Mouse (Mus musculus) bone marrow, adult 2 months (tissue): ENCODE measurements around the gene Cit.

ENCODE experiments used
- CTCF ChIP-seq: fragments of 200-500 bp; IDR thresholded peaks from 2 replicates; pipeline ENCODE4 v1.5.1; 2011; ENCODE audit warnings: low read length, control low read depth; ENCODE audit not compliant: control insufficient read depth, insufficient read depth
- POLR2A ChIP-seq: fragments of 200-500 bp; IDR thresholded peaks from 2 replicates; pipeline ENCODE4 v1.6.1; 2011; ENCODE audit warnings: low read depth, mild to moderate bottlenecking, control low read depth, low read length, borderline replicate concordance; ENCODE audit not compliant: control insufficient read depth

- TF ChIP-seq CTCF (no peak), POLR2A (no peak)
Observed at GRCm38 (mm10) chr5:116023821-116024284, 178.8 kb downstream of the Cit start.
